Mouse (Mus musculus): ENCODE data around the gene Fzd5.

The Fzd5 gene

DNA sequence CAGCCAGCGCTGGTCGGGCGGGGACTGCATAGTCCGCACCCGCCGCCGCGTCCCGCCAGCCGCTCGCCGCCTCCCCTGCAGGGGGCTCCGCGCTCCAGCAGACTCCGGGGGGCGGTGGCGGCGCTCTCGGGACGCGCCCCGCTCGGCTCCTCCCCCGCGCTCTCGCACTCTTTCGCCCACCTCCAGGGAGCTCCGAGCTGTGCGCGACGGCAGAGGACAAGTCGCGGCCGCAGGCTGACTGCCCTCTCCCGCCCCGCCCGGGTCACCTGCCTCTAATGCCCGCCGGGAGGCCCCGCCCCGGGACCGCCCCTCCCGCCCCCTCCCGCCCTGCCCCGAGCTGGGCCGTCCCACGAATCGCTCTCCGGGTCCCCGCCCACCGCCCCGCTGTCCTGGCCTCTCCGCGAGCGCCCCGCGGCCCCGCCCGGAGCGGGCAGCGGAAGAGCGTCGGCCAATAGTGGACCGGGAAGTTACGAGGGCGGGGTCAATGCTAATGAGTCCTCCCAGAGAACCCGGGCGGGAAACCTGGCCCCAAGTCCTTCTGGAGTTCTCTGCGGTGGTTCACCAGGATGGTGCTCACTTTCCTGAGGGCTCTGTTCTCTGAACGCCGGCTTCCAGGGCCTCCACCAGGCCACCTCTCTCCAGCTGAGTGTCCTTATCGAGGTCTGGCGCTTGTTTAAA lies at the start of gene Fzd5:
Fzd5 (minus strand) TSS at position 250 of the 678 bp plus-strand sequence.
- peak; percentile 92 to 93 for DNase-seq (ENCODE audit: low spot score in 2 of 2)

DNA sequence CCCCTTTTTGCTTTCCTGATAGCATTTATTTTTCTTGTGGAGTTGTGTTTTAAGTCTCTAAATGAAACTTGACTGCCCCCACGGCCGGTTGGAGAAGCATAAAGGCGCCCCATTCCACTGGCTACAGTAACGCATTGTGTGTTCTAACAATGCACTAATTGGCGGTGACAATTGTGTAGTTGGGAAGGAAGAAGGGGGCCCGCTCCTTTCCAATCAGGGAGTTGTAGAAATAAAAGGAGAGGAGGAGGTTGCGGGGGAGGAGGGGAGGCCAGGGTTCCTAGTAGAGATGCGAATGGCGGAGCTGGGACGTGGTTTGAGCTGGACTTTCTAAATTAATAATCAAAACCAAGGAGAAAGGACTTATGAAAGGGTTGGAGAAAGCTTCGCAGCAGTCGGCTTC lies 42.3 kb upstream of the Fzd5 start:
- DNase-seq (ENCODE audit: low spot score in 2 of 2) = no peak

DNA sequence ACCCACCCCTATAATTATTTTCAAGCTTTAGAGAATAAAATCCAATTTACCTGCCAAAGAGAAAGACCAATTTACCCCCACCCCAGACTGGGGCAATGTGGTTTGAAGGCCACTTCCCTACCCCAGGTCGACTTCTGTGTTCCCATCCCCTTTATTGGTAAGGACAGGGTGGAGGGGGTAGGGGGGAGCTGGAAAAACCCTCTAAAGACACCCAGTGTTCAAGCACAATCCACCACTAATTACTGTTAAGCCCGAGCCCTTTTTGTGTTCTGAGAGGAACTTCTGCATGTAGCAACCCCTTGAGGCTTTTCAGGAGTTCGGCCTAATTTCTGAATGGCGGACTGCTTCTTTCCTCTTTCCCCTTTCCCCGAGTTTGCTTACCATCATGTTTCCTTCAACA lies 41.9 kb upstream of the Fzd5 start:
- no peak for DNase-seq (ENCODE audit: low spot score in 2 of 2)

GRCm38 (mm10) chr1:64773305-64773704 lies 35.8 kb upstream of the Fzd5 start:
- no peak for DNase-seq (ENCODE audit: low spot score in 2 of 2)

- DNase-seq (ENCODE audit: low spot score in 2 of 2) = no peak
These were observed 32.6 kb upstream of the Fzd5 start for GRCm38 (mm10) chr1:64770169-64770568.

- DNase-seq (ENCODE audit: low spot score in 2 of 2) = no peak
These were observed 24.1 kb upstream of the Fzd5 start for GRCm38 (mm10) chr1:64761646-64762045.

DNA sequence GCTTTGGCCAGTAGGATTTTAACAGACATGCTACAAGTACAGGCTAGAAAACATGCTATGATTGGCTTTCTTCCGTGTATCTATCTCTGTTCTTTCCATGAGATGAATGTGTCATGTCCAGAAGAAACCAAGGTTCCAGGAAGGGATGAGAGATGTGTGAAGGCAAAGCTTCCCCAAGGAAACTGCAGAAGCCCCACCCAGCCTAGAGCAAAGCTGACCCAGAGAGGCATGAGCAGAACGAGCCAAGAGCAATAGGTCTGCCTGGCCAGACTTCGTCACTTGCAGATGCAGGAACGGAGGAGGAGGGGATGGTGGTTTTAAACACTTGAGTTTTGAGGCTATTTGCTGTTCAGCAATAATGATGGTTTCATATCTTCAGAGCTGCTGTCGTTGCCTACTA lies 20.2 kb upstream of the Fzd5 start:
- DNase-seq (ENCODE audit: low spot score in 2 of 2) = no peak

- no peak for DNase-seq (ENCODE audit: low spot score in 2 of 2)
These were observed 19.7 kb upstream of the Fzd5 start for GRCm38 (mm10) chr1:64757254-64757653.

GRCm38 (mm10) chr1:64756640-64757030 lies 19.1 kb upstream of the Fzd5 start:
- no peak for DNase-seq (ENCODE audit: low spot score in 2 of 2)

- no peak for DNase-seq (ENCODE audit: low spot score in 2 of 2)
These were observed 18.6 kb upstream of the Fzd5 start for GRCm38 (mm10) chr1:64755971-64756639.

DNA sequence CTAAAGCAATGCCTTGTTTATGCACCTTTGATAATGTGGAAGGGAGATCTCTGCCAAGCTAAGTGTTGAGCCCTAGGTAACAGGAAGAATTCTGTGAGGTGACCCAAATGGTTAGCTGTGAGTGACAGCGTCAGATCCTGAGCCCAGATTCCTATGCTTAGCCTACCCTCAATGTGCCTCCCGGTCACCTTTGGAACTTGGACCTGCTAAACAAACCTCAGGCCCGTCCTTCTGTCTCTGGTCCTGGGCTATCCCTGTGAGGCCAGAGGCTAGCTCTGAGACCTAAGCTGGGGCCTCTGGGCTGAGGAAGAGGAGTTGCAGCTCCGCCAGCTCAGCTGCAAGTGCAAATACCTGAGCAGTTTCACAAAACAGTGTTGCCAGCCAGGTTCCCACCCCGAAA lies 17.1 kb upstream of the Fzd5 start:
- no peak for DNase-seq (ENCODE audit: low spot score in 2 of 2)

- no peak for DNase-seq (ENCODE audit: low spot score in 2 of 2)
These were observed 16.1 kb upstream of the Fzd5 start for GRCm38 (mm10) chr1:64753668-64754067.

GRCm38 (mm10) chr1:64753109-64753508 lies 15.6 kb upstream of the Fzd5 start:
- DNase-seq (ENCODE audit: low spot score in 2 of 2) = no peak

DNA sequence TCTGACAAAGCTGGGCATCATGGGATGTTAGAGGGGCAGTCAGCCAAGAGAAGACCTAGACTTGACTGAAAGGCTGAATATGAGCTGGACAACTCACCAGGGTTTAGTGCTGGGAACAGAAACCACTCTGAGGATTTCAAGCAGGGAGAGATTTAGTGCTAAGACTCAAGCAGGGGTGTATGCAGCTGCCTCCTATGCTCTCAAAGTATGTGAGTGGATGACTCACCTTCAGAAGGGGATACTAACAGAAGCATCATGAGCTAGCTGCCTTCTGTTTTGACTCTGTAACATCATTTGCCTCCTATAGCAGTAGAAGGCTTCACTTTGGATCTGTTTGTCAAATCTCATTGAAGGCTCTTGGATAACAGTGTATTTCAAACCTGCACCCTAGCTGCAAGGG lies 7.1 kb upstream of the Fzd5 start:
- DNase-seq (ENCODE audit: low spot score in 2 of 2) = no peak

GRCm38 (mm10) chr1:64742741-64743408 lies 5.3 kb upstream of the Fzd5 start:
- no peak for DNase-seq (ENCODE audit: low spot score in 2 of 2)

GRCm38 (mm10) chr1:64738661-64739082 lies 1.1 kb upstream of the Fzd5 start:
- DNase-seq (ENCODE audit: low spot score in 2 of 2) = peak; percentile 12 to 23

GRCm38 (mm10) chr1:64738180-64738555 lies 617 bp upstream of the Fzd5 start:
- no peak for DNase-seq (ENCODE audit: low spot score in 2 of 2)

- peak in 1 of 2 experiments; percentile 15 for DNase-seq (ENCODE audit: low spot score in 2 of 2)
These were observed 660 bp downstream of the Fzd5 start for GRCm38 (mm10) chr1:64736681-64737501.

GRCm38 (mm10) chr1:64735781-64736680 lies 1.5 kb downstream of the Fzd5 start:
- DNase-seq (ENCODE audit: low spot score in 2 of 2) = peak; percentile 40 to 44

- DNase-seq (ENCODE audit: low spot score in 2 of 2) = peak in 1 of 2 experiments; percentile 14
These were observed 2.5 kb downstream of the Fzd5 start for GRCm38 (mm10) chr1:64734771-64735750.
